Mouse (Mus musculus): ENCODE data around the gene Mocs1.
"Not testable (repeated sequence)": the region's sequence is repeated elsewhere in the genome, so short reads cannot be mapped to it uniquely, and the experiment has no call there.

The Mocs1 gene

GRCm38 (mm10) chr17:49432071-49432711 lies 4.0 kb downstream of the Mocs1 start:
- peak; percentile 61 for DNase-seq

DNA sequence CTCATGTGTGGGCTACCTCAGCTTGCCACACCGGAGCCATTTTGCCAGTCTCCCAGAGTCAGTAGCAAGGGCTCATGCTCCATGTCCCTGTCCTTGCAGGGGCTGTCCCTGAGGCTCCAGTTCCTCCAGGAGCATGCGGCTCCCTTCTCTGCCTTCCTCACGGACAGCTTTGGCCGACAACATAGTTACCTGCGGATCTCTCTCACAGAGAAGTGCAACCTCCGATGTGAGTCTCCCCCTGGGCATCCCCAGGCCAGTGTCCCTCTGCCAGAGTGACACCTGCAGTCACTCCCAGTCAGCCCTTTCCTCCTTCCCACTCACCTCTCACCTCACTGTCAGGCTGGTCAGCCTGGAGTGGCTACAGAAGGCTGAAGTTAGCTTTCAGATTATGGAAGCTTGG lies 4.9 kb downstream of the Mocs1 start:
- DNase-seq: no peak

- no peak for DNase-seq
Observed at GRCm38 (mm10) chr17:49434236-49434635, 6.1 kb downstream of the Mocs1 start.

- DNase-seq: peak; percentile 28
Observed at GRCm38 (mm10) chr17:49435081-49435480, 6.9 kb downstream of the Mocs1 start.

DNA sequence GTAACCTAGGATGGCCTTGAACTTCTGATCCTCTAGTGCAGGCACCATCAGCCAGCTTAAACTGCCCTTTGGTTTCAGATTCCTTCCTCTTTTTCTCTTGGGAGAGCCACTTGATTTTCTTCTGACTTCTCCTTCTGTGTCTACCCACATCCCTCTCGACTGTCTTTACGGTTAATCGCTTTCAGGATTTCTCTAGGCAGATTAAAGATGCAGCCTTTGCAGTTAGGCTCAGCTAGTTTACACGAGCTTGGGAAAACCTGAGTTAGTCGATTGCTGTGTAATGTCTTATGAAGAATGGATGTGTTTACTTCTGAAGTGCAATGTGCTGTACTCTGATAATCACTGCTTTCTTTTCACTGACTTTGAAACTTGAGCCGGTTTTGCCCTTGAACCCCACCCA lies 8.5 kb downstream of the Mocs1 start:
- DNase-seq: no peak

DNA sequence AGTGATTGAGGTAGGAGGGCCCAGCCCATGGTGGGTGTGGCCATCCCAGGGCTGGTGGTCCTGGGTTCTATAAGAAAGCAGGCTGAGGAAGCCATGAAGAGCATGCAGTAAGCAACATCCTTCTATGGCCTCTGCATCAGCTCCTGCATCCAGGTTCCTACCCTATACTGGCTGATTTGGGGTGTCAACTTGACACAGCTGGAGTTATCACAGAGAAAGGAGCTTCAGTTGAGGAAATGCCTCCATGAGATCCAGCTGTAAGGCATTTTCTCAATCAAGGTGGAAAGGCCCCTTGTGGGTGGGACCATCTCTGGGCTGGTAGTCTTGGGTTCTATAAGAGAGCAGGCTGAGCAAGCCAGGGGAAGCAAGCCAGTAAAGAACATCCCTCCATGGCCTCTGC lies 9.1 kb downstream of the Mocs1 start:
- DNase-seq: not testable (repeated sequence)

- DNase-seq: peak; percentile 89
Observed at GRCm38 (mm10) chr17:49438822-49439574, 10.8 kb downstream of the Mocs1 start.

- no peak for DNase-seq
Observed at GRCm38 (mm10) chr17:49439706-49440105, 11.5 kb downstream of the Mocs1 start.

- peak; percentile 67 for DNase-seq
Observed at GRCm38 (mm10) chr17:49440331-49441130, 12.4 kb downstream of the Mocs1 start.

DNA sequence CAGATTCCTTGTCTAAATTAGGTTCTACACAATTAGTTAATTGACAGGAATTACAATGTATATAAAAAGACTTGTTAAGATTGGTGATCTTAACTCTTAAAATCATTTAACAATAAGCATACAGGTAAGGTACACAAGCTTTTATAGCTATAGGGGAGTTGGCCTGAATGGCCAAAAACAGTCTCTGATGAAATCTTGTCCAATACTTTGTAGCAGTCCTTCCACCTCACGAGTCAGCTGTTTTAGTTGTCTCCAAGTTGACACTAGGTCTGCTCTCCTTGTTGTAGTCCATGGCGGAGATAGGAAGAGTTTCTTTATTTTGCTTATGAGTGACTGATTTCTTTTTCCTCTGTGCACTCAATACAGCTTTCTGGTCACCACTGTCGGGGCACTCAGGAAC lies 14.7 kb downstream of the Mocs1 start:
- not testable (repeated sequence) for DNase-seq

DNA sequence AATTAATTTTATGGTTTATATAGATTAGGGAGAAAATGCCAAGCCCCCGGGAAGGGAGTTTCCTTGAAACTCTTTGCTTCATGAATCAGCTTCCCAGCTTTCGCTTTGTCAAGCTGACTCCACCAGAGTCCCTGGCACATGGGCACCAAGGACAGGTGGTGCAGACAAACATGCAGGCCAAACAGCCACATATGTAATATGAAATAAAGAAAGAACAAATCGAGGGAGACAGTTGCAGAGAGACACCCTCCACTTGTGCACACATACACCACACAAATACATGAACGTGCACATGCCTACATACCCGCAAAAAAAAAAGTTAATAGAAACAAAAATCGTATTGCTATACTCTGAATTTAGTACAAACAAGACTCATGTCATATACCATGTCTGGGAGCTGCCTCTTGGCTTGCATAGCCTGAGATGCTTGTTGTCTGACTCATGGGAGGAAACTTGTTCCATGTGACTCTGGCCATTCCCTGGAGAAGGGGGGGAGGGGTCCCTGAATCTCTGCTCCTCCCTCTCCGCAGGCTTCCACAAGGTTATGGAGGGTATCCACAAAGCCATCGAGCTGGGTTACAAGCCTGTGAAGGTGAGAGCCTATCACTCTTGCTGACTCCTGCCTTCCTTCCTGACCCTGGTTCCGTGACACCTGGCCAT lies 20.5 kb downstream of the Mocs1 start:
- DNase-seq: no peak

DNA sequence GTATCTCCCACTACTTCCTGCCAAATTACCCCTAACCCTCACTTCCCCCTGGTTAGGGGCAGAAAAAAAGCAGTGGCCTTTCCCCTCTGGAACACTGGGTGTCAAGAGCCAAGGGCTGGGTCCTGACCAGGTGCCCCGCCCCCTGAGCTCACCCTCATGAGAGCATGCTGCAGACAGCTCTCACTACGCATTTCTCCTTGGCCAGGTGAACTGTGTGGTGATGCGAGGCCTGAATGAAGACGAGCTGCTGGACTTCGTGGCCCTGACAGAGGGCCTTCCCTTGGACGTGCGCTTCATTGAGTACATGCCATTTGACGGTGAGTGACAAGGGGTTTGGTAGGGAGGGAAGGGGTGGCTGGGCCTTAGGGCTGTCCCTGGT lies 21.1 kb downstream of the Mocs1 start:
- DNase-seq: no peak

GRCm38 (mm10) chr17:49450922-49451321 lies 22.8 kb downstream of the Mocs1 start:
- no peak for DNase-seq

GRCm38 (mm10) chr17:49456334-49456733 lies 28.2 kb downstream of the Mocs1 start:
- no peak for DNase-seq

DNA sequence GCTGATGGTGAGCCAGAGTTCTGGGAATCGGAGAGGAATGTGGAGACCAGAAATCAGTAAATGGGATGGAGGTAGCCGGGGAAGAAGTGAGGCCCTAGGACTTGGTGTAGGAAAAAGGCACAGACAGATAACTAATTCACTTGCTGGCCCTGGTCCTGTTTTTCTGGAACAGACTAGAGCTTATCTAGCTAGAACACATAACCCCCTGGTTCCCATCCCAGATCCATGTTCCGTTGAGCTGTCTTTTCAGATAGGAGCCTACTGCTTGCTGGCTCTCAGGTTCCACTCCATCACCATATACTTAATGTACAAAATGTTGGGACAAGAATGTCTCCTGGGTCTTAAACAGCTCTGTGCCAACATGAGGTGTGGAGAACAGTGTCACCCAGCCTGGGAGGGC lies 29.7 kb downstream of the Mocs1 start:
- peak; percentile 27 for DNase-seq

DNA sequence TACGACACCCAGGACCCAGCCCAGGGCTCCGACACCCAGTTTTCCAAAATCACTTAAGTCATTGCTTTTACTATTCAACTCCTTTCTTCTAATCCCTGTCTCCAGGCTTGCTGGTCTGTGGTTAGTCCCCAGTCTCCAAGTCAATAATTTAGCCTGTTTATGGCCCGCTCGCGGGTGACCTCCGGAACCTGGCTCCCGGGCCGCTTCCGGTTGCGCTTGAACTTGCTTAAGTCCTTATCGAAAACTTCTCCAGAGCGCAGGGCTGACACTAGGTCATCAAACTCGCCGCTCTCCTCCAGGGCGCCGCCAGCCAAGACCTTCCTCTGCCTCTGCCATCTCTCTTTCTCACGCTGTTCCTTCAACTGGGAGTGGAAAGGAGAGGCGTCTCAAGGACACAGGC lies 30.2 kb downstream of the Mocs1 start:
- no peak for DNase-seq

- no peak for DNase-seq
Observed at GRCm38 (mm10) chr17:49464884-49465283, 36.7 kb downstream of the Mocs1 start.

DNA sequence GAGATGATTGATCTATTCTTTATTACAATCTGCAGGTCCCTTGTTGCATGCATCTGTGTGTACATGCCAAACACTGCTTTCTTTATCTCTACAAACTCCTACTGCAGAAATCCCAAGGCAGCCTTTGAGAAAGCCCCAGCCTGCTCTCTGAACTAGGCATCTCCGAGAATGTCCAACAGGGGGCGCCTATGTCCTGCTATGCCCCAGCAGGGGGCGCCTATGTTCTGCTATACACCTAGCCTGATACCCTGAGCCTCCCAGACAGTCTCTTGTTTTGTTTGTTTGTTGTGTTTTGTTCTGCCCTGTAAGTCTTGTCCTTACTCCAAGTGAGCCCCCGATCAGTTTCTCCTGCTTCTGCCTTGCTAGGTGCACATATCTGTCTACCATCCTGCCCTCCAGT lies 40.1 kb downstream of the Mocs1 start:
- peak; percentile 74 for DNase-seq

DNA sequence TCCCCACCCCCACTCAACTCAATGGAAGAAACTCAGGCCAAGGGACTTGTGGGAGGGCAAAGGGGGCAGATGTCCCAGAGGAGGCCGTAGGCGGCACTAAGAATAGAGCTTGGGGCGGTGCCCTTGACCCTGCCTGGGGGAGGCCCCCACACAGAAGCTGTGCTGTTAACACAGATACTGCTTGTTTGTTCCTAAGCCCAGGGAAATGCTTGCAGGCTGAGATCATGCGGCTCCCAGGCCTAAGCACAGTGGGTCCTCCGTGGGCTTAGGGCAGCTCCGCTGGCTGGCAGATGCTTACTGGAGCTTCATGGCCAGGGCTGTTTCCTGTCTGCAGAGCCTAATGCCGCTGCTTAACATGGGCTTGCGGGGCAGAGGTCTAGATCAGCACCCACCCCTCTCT lies 44.5 kb downstream of the Mocs1 start:
- no peak for DNase-seq

- no peak for DNase-seq
Observed at GRCm38 (mm10) chr17:49474051-49474450, 45.9 kb downstream of the Mocs1 start.

DNA sequence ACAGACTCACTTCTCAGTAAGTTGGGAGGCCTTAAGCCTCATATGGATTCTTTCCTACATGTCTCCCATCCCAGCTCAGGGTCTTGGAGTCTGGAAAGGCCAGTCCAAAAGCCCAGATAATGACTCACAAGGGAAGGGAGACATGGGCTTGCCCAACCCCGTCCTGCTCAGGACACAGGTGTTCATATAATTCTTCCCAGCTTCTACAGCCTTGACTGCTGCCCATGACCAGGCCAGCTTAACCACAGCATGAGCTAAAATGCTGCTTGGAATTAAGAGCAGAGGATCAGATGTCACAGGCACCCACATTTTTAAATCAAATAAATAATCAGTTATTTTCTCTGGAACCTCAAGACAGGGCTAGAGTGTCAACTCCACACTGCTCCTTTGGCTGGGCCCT lies 47.0 kb downstream of the Mocs1 start:
- DNase-seq: no peak

DNA sequence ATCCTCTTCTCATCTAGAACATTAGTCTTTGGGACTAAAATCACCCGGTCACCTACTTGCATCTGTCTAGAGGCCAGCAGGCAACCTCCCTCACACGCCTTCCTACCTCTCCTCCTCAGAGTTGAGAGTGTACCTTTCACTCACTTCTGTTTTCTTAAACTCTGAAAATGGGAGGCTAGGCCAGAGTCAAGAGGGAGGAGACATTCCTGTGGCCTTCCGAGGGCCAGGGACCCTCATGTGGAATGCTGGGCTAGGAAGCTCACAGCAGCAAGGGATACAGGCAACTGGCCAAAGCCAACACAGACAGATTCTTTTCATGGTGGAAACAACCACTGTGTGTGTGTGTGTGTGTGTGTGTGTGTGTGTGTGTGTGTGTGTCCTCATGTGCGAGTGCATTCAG lies 49.2 kb downstream of the Mocs1 start:
- no peak for DNase-seq

GRCm38 (mm10) chr17:49481876-49482275 lies 53.7 kb downstream of the Mocs1 start:
- no peak for DNase-seq
